In genomic region chr12:102319150-102319549, GRCm38 (mm10) we compare ENCODE assay signal across 12 mouse cellular contexts. TPM values are rescaled to one million over a fixed set of nuclear protein-coding genes. Genes with fewer than 3 reads are reported as not detected.
DNase-seq lines count a peak whose midpoint lies in the region; ATAC-seq and TF ChIP-seq lines count a peak whose summit lies in the region.
"Had no signal": no experiment of that assay in that cellular context is flagged by ENCODE, and none has a peak within 500 bp of the region (broad histone marks: within the 10 kb centered on the region; RNA-seq: fewer than 3 reads in every experiment).

No protein-coding gene starts in this region.

- no peaks in the 10 kb centered on the region for H3K36me3 ChIP-seq in testis, adult 2 months (ENCODE audit: control insufficient read depth, insufficient read depth, low read length)
- peaks cover 12% of the 10 kb centered on the region; the same call in 1 of the 2 replicates for H3K36me3 ChIP-seq in limb, embryonic 15.5 days
- H3K36me3 ChIP-seq in forebrain, embryonic 16.5 days (ENCODE audit: control insufficient read depth, insufficient read depth) = no peaks in the 10 kb centered on the region
- H3K36me3 ChIP-seq: forebrain, embryonic 12.5 days; hindbrain, embryonic 13.5 days; midbrain, embryonic 13.5 days had no signal

- 64% methylated on average over 2 of the region's 2 CpGs for WGBS in limb, embryonic 15.5 days
- 32% methylated on average over 2 of the region's 2 CpGs for WGBS in forebrain, embryonic 16.5 days

- DNase-seq in heart, adult 11 months = peak; percentile 98
- DNase-seq in heart, postnatal 4 days = no peak
- DNase-seq in testis, postnatal 10 days (ENCODE audit: low spot score) = no peak
- no peak for DNase-seq in Muller cell, postnatal 12 days (ENCODE audit: inconsistent ontology term)
- DNase-seq in gastrocnemius, postnatal 10 days = no peak
- DNase-seq: cerebellum, postnatal 10 days had no signal

- no peak for ATAC-seq in limb, embryonic 15.5 days (ENCODE audit: insufficient number of reproducible peaks, low FRiP score, low TSS enrichment, low read depth)
- no peak for ATAC-seq in forebrain, embryonic 16.5 days
- ATAC-seq: midbrain, embryonic 13.5 days had no signal

- no peak overlapping the region for H3K4me2 ChIP-seq in limb, embryonic 15.5 days
- no peak overlapping the region for H3K4me2 ChIP-seq in forebrain, embryonic 16.5 days (ENCODE audit: low read length)
- H3K4me2 ChIP-seq: forebrain, embryonic 12.5 days; hindbrain, embryonic 13.5 days; midbrain, embryonic 13.5 days had no signal

- no peaks in the 10 kb centered on the region for H3K27me3 ChIP-seq in testis, adult 2 months (ENCODE audit: control insufficient read depth, insufficient read depth, low read length)
- no peaks in the 10 kb centered on the region for H3K27me3 ChIP-seq in limb, embryonic 15.5 days
- H3K27me3 ChIP-seq in forebrain, embryonic 16.5 days (replicated peaks; ENCODE audit: control insufficient read depth, insufficient read depth, low read length) = no peaks in the 10 kb centered on the region
- H3K27me3 ChIP-seq: forebrain, embryonic 12.5 days; hindbrain, embryonic 13.5 days; midbrain, embryonic 13.5 days had no signal

- no peak overlapping the region for H3K4me3 ChIP-seq in testis, adult 2 months (ENCODE audit: control insufficient read depth, low read depth, low read length)
- no peak overlapping the region for H3K4me3 ChIP-seq in limb, embryonic 15.5 days
- no peak overlapping the region for H3K4me3 ChIP-seq in forebrain, embryonic 16.5 days (replicated peaks; ENCODE audit: low read length)
- H3K4me3 ChIP-seq: forebrain, embryonic 12.5 days; hindbrain, embryonic 13.5 days; midbrain, embryonic 13.5 days had no signal

- no peaks in the 10 kb centered on the region for H3K9me3 ChIP-seq in limb, embryonic 15.5 days
- no peaks in the 10 kb centered on the region for H3K9me3 ChIP-seq in forebrain, embryonic 16.5 days (ENCODE audit: control insufficient read depth, low read length)
- H3K9me3 ChIP-seq: forebrain, embryonic 12.5 days; hindbrain, embryonic 13.5 days; midbrain, embryonic 13.5 days had no signal

- peak overlapping the region; percentile 76 for H3K27ac ChIP-seq in testis, adult 2 months (ENCODE audit: control insufficient read depth, insufficient read depth, low read depth, low read length)
- peak overlapping the region; percentile 70 for H3K27ac ChIP-seq in limb, embryonic 15.5 days
- H3K27ac ChIP-seq in forebrain, embryonic 16.5 days (ENCODE audit: low read length) = no peak overlapping the region
- H3K27ac ChIP-seq: forebrain, embryonic 12.5 days; hindbrain, embryonic 13.5 days; midbrain, embryonic 13.5 days had no signal

- TF ChIP-seq CTCF in testis, adult 2 months (IDR thresholded peaks at IDR 0.05; ENCODE audit: control insufficient read depth, insufficient read depth, insufficient replicate concordance, low read depth, low read length) = no peak

- H3K4me1 ChIP-seq in testis, adult 2 months (ENCODE audit: control insufficient read depth, insufficient read depth, low read length) = no peaks in the 10 kb centered on the region
- H3K4me1 ChIP-seq in limb, embryonic 15.5 days = peaks cover 17% of the 10 kb centered on the region
- no peaks in the 10 kb centered on the region for H3K4me1 ChIP-seq in forebrain, embryonic 16.5 days (replicated peaks; ENCODE audit: control insufficient read depth, insufficient read depth, low read length)
- H3K4me1 ChIP-seq: hindbrain, embryonic 13.5 days; midbrain, embryonic 13.5 days had no signal

- TF ChIP-seq POLR2A in testis, adult 2 months (IDR thresholded peaks at IDR 0.05; ENCODE audit: control insufficient read depth, low read depth, low read length) = no peak

- H3K9ac ChIP-seq in limb, embryonic 15.5 days = no peak overlapping the region
- H3K9ac ChIP-seq in forebrain, embryonic 16.5 days (replicated peaks; ENCODE audit: low read depth, low read length) = no peak overlapping the region
- H3K9ac ChIP-seq: forebrain, embryonic 12.5 days; hindbrain, embryonic 13.5 days; midbrain, embryonic 13.5 days had no signal

RNA-seq across cellular contexts. Expression of gene Rin3, which starts 36.3 kb away (rescaled TPM):
- total RNA-seq in heart, postnatal 4 days (2021) = 10 to 100 TPM; 21.1 to 21.5 TPM
- 2.1 and 2.4 TPM in 2 replicates for polyA plus RNA-seq in testis, adult 2 months (2012; rRNA removed)
- 9.3 and 10.5 TPM in 2 replicates for polyA plus RNA-seq in limb, embryonic 15.5 days (2015; fragmentation: Nextera tagmentation; extraction: Ambion mirVana)
- 1.7 and 3.3 TPM in 2 replicates for polyA plus RNA-seq in forebrain, embryonic 16.5 days (2015; fragmentation: Nextera tagmentation; extraction: Ambion mirVana)
- total RNA-seq in gastrocnemius, postnatal 10 days (2021) = 10 to 100 TPM; 13.2 to 21.0 TPM
